Mouse (Mus musculus) kidney, adult 2 months (tissue): Measurements from ENCODE around the gene H2afy2.

ENCODE experiments used
- CTCF ChIP-seq: fragments of 200-500 bp; conservative IDR thresholded peaks from 2 replicates; pipeline ENCODE4 v1.5.1; 2011; ENCODE audit warnings: low read depth, mild to moderate bottlenecking, control low read depth, low read length, moderate library complexity, mixed read lengths; ENCODE audit not compliant: insufficient read depth, insufficient read length
- POLR2A ChIP-seq: fragments of 200-500 bp; IDR thresholded peaks from one replicate; pipeline ENCODE4 v1.6.1; 2011; ENCODE audit warnings: low read depth, low read length, control low read depth

GRCm38 (mm10) chr10:61765558-61765957, 18.4 kb downstream of the H2afy2 start:
- TF ChIP-seq CTCF: no peak
- no peak for TF ChIP-seq POLR2A
